Mouse (Mus musculus) embryo, embryonic 11.5 days (tissue): Measurements from ENCODE around the gene Sdhaf1.

Experiments
- DNase-seq: peaks from one replicate; pipeline ENCODE4 v3.0.0-alpha.2; 2012; ENCODE audit warnings: low read depth, low spot score

Sdhaf1 gene

DNA sequence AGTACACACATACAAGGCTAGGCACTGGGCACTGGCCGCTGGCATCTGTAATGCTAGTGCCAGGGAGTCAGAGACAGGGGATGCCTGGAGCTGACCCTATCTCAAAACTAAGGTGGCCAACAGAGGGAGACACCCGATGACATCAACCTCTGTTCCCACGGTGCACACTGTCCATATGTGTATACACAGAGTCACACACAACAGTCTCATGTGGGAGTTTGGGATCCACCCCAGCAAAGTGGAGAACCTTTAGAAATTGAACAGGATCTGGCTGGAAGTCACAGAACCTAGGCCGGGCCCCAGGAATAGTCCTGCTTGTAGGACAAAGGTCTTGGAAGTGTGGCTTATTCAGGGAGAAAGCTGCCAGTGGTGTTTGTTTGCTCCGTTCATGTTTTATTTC lies 29.4 kb downstream of the Sdhaf1 start:
- no peak for DNase-seq

DNA sequence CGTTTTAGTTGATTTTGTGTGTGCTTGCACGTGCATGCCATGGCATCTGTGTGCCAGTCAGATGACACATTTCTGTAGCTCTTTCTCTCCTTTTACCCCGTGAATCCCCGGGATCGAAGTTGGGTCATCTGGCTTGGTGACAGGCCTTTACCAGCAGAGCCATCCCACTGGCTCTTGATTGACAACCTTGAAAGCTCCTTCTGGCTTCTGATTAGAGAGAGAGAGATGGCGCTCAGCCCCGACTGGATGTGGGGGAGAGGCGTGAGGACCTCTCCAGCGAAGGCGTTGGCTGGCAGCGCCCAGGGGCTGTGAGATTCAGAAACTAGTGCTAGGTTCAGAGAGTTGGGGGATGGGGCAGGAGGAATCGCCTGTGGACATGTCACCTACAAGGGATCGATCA lies 29.9 kb downstream of the Sdhaf1 start:
- no peak for DNase-seq

DNA sequence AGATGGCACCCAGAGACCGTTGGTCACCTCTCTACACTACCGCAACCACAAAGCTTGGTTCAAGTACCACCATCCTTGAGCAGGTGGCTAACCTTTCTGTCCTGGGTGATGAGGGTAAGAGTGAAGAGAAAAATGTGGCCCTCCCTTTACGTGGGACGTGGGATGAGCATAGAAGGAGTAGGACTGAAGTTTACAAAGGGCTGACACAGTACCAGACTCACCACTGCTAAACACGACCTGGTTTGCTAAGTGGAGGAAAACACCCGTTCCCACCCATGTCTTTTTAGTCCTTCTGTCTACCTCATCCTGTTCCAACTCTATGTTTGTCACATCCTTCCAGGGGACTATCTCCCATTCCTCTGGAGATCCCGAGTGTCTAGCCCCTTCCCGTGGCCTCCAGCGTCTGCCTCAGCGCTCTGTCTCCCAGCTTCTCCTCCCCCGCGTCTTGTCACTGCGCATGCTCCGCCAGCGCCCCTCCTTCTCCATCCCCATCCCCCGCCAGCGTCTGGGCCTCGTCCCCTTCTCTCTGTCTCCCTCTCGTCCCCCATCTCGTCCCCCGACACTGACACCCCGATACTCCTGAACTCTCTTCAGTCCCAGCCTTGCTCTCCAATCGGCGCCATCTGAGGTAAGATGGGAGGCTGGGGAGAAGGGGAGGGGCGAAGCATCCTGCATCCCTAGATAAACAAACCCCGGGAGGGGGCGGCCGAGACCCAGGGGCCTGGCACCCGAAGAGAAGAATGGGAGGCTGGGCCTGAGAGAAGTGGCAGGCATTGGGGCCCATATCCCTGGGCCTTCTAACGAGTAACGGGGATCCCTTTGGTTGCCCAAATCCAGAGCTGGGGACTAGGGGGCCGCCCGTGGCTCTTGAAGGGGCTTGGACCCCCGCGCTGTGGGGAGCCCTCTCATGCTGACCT lies 32.2 kb downstream of the Sdhaf1 start, which contains the start of gene Clip3:
Gene Clip3 (plus strand): TSS at position 514 of the 917 bp plus-strand sequence.
- peak; percentile 75 for DNase-seq

DNA sequence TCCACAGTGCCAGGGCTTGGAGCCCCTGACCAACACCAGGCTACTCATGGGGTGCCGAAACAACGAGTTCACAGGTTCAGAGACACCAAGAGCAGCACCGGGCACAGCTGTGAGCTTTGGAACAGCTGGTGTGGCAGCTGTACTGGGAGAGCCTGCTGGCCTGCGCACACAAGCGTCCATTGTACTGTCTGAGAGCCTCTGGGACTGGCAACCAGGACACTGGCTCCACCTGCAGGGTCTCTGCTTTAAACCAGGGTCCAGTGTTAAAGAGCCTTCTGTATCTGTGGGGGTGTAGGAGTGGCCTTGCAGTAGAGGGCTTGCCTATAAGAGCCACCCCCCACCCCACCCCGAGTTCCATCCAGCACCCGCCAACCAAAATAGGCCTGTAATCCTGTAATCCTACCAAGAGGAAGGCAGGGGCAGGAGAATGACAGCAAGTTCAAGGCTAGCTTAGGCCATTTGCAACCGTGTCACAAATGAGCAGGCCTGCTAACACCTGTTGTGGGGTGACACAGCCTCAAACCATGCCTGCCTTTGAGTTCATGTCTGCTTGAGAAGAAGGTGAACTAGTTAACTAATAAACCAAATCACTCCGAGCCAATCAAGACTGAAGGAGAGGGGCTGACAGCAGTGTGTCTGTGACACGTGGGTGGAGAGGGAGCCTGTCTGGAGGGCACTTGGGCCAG lies 33.8 kb downstream of the Sdhaf1 start:
- no peak for DNase-seq

- DNase-seq: no peak
These were observed 34.5 kb downstream of the Sdhaf1 start for GRCm38 (mm10) chr7:30289071-30289713.

DNA sequence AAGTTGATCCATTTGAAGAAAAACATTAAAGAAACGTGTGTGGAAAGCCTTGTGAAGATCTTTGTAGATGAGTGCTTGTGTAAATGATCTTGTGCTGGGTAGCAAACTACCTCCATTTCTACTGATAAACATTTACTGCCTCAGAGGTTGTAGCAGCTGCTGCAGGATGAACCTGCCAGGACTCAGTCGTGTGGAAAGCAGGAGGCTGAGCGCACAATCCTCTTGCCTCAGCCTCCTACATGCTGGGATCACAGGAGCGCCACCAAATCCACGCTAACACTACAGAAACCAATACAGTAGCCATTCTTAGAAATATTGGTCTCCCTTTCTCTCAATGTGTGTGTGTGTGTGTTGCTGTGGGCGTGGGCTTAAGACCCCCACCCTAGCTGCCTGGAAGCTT lies 35.6 kb downstream of the Sdhaf1 start:
- DNase-seq: no peak

- DNase-seq: no peak
These were observed 36.8 kb downstream of the Sdhaf1 start for GRCm38 (mm10) chr7:30286701-30287410.

DNA sequence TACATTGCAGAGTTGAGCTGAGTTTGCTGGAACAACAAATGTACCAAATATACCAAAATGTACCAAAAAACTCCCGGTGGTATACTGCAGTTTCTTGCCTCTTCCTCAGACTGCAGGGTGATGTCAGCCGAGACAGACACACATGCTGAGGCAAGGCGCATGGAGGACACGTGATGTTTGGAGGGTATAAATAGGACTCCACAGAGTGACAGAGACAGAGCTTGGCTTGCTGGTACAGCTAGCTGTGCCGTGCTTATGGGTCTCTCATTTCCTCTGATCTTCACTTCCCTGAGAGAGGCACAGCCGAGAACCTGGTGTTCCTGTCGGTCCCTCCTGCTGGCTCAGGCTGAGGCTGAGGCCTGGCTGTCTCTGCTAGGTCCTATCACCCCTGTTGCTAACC lies 41.0 kb downstream of the Sdhaf1 start:
- no peak for DNase-seq

DNA sequence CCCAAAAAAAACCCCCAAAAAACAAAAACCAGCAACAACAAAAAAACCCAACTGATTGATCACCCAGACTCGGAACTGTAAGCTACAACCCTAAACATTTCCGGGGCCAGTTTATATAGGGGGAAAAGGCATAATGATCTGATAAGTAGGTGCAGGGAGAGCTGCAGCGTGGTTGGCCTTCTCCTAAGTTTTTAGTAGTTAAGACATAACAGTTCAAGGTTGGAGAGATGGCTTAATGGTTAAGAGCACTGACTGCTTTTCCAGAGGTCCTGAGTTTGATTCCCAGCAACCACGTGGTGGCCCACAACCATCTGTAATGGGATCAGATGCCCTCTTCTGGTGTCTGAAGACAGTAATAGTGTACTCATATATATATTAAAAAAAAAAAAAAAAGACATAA lies 42.2 kb downstream of the Sdhaf1 start:
- DNase-seq: no peak

GRCm38 (mm10) chr7:30280670-30281138 lies 43.0 kb downstream of the Sdhaf1 start:
- peak; percentile 73 for DNase-seq

DNA sequence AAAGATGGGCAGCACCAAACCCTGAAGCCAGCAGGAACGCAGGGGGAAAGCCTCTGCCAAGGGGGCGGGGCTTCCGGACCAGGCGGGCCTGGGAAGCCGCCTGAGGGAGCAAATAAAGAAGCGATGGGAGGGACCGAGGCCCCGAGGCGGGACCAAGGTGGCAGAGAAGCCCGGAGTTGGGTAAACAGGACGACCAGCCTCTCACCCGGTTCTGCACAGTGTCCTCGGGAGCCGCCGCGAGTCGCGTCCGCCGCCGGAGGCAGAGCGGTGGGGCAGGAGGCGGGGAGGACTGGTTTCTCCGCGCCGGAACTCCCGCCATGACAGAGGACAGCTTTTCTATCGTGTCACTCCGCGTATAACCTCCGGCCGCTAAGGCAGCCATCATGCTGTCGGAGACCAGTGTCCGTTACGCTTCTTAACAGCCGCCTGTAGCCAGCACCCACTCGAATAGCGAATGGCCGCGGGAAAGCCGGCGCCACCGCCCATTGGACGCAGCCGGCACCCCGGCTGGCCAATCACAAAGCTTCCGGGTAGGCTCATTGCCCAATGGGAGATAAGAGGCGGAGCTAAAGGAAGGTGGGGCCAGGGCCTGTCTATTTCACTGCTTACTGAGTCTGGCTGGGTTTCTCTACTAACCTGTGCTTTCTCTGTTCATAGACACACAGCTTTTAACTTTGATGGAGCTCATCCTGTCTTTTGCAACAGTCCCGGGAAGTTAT lies 43.6 kb downstream of the Sdhaf1 start, which contains the start of the genes Thap8 and Wdr62:
Gene Thap8 (plus strand): TSS at position 144 of the 719 bp plus-strand sequence.
Gene Wdr62 (minus strand): TSS at position 469 of the 719 bp plus-strand sequence.
- DNase-seq: peak; percentile 90

DNA sequence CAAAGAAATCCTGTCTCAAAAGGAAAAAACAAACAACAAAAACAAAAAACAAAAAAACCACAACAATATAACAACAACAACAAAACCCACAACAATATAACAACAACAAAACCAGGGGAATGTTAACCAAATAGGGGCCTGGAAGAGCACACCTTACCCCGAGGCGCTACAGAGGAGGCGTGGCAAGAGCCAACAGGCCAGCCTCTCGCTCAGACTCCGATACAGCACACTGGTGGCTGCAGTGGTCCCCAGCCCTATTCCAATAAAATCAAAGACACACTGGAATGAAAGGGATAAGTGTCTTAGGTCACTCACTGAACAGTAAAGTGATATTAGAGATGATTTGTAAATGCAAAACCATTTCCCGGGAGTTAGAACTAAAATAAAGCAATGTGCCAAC lies 44.2 kb downstream of the Sdhaf1 start:
- DNase-seq: no peak

- DNase-seq: no peak
These were observed 44.8 kb downstream of the Sdhaf1 start for GRCm38 (mm10) chr7:30278911-30279310.

- no peak for DNase-seq
These were observed 49.3 kb downstream of the Sdhaf1 start for GRCm38 (mm10) chr7:30274383-30274782.
